Mouse (Mus musculus): Measurements from ENCODE around the gene Spats2l. TPM values are rescaled to one million over a fixed set of nuclear protein-coding genes. Genes with fewer than 3 reads are reported as not detected.

Spats2l gene
- polyA plus RNA-seq, 3 experiments from 2014 or later = 0.50 to 2.0 (median 0.73) TPM

GRCm38 (mm10) chr1:57991277-57991676 lies 217.3 kb downstream of the Spats2l start:
- ATAC-seq = no peak

GRCm38 (mm10) chr1:57995432-57996132 lies 221.6 kb downstream of the Spats2l start, which contains the start of gene Sgo2a:
Gene Sgo2a (plus strand): TSS chr1:57995971.
- ATAC-seq = peak; percentile 100

- ATAC-seq = peak; percentile 56
Observed at GRCm38 (mm10) chr1:57996133-57996615, 222.2 kb downstream of the Spats2l start.

Other genes starting within 250 kb of the Spats2l start
- gene Sgo2a, start 221.8 kb downstream of the Spats2l start, polyA plus RNA-seq (2017; shearing (Covaris generic)) = 1 to 10 TPM in 2 of 3 experiments, under 1 TPM in 1; 0.62 to 9.3 (median 1.6) TPM
- 10 to 100 TPM; 22.6 to 27.9 (median 25.0) TPM for gene Kctd18, start 244.8 kb downstream of the Spats2l start, polyA plus RNA-seq (2017; shearing (Covaris generic))

Measured in inflammation-experienced regulatory T-cells, adult 6 months (primary cell).